Mouse (Mus musculus) liver, embryonic 14.5 days (tissue): ENCODE results near the gene Vmn2r117. TPM values are rescaled to one million over a fixed set of nuclear protein-coding genes. Genes with fewer than 3 reads are reported as not detected.
"Not testable (repeated sequence)": the region's sequence is repeated elsewhere in the genome, so short reads cannot be mapped to it uniquely, and the experiment has no call there.

Source experiments
- ATAC-seq: fragments of 200-750 bp; cut with Nextera tagmentation; 2 replicates; pipeline ENCODE4 v1.8.0; 2017; ENCODE audit warnings: moderate number of reproducible peaks, mild to moderate bottlenecking, moderate library complexity; ENCODE audit not compliant: insufficient read depth
- DNase-seq, 3 experiments: peaks; one replicate each; pipeline ENCODE4 v3.0.0-alpha.2; 2012 to 2013; ENCODE audit warnings: low read depth in 3 of 3, low spot score in 3 of 3
- H3K27ac ChIP-seq: fragments of 300-500 bp; sonication (generic); 2 replicates; pipeline ENCODE4 v1.5.1; 2014; ENCODE audit warnings: moderate library complexity, mild to moderate bottlenecking, control low read depth, inconsistent platforms
- H3K27me3 ChIP-seq: fragments of 300-500 bp; sonication (generic); 2 replicates; pipeline ENCODE4 v1.6.1; 2014; ENCODE audit warnings: mild to moderate bottlenecking, low read length, moderate library complexity; ENCODE audit not compliant: control insufficient read depth, insufficient read depth
- H3K36me3 ChIP-seq: fragments of 300-500 bp; sonication (generic); replicated peaks from 2 replicates; pipeline ENCODE4 v1.6.1; 2014; ENCODE audit warnings: low read depth; ENCODE audit not compliant: control insufficient read depth, insufficient read depth
- H3K4me1 ChIP-seq, 2 experiments: fragments of 200-500 bp in 1 of 2; fragments of 300-500 bp in 1 of 2; sonication (generic) in 1 of 2; replicated peaks; 2 replicates each; pipeline ENCODE4 v1.6.1; 2012 to 2014; ENCODE audit warnings: antibody characterized with exemption in 1 of 2, inconsistent platforms in 1 of 2, low read length in 1 of 2; ENCODE audit not compliant: control insufficient read depth in 2 of 2, insufficient read depth in 2 of 2
- H3K4me2 ChIP-seq: fragments of 300-500 bp; sonication (generic); 2 replicates; pipeline ENCODE4 v1.6.1; 2014; ENCODE audit warnings: low read depth, mild to moderate bottlenecking, control low read depth, moderate library complexity
- H3K4me3 ChIP-seq, 2 experiments: fragments of 200-500 bp in 1 of 2; fragments of 300-500 bp in 1 of 2; sonication (generic) in 1 of 2; 2 replicates each; pipeline ENCODE4 v1.5.1; 2012 to 2014; ENCODE audit warnings: low read depth in 2 of 2, low read length in 2 of 2, mild to moderate bottlenecking in 2 of 2, control low read depth in 1 of 2, inconsistent platforms in 1 of 2, moderate library complexity in 1 of 2; ENCODE audit not compliant: insufficient read depth in 1 of 2
- H3K9ac ChIP-seq: fragments of 300-500 bp; sonication (generic); replicated peaks from 2 replicates; pipeline ENCODE4 v1.6.1; 2014; ENCODE audit warnings: mild to moderate bottlenecking, control low read depth, moderate library complexity
- H3K9me3 ChIP-seq: fragments of 300-500 bp; sonication (generic); 2 replicates; pipeline ENCODE4 v1.6.1; 2016; ENCODE audit warnings: low read length, mixed read lengths; ENCODE audit not compliant: control insufficient read depth
- CTCF ChIP-seq: IDR thresholded peaks from 2 replicates; pipeline ENCODE4 v1.5.1; 2016; ENCODE audit warnings: antibody characterized with exemption, low read depth, control low read depth
- EP300 ChIP-seq: IDR thresholded peaks from 2 replicates; pipeline ENCODE4 v1.6.1; 2016; ENCODE audit warnings: antibody characterized with exemption, low read depth
- WGBS: fragments of 180-500 bp; shearing (Covaris S2); extraction: QIAGEN DNeasy Blood & Tissue Kit; methylation state at CpG from one replicate; pipeline ENCODE4 v1.1.7; 2014; ENCODE audit not compliant: insufficient replicate concordance; 5-methylcytosine and 5-hydroxymethylcytosine counted together
- polyA plus RNA-seq, 2 experiments: library from polyadenylated mRNA; depleted of rRNA in 1 of 2; stranded (reverse) in 1 of 2; unstranded in 1 of 2; fragments of >200 nt; fragmentation: Nextera tagmentation in 1 of 2; extraction: Ambion mirVana in 1 of 2; gene quantifications; 2 replicates each; pipeline versions ENCODE4 v1.2.1 to v1.2.3; 2012 to 2014

Gene Vmn2r117
- polyA plus RNA-seq (2012; rRNA removed) (not detected in 2 replicates), polyA plus RNA-seq (2014; fragmentation: Nextera tagmentation; extraction: Ambion mirVana) (not detected in 2 replicates)

DNA sequence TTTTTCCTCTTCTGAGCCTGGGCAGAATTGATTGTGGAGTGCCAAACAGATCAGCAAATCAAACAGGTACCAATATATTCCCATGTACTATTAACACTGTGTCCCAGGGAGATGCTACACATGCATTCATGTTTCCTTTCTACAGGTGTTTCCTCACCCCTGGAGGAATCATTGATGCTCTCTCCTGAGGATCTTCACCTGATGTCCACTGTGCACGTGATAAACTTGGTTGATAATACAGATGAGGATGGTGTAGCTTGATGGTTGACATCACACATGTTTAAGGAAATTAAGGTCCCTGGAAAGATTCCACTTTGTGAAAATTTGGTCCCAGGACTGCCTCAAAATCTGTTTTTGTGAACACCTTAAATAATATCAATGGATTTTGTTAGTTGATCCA is at the start of gene Vmn2r117:
Gene Vmn2r117, minus strand, starts transcription at position 101 of the 400 bp plus-strand sequence.
- not testable (repeated sequence) for H3K9me3 ChIP-seq, H3K27ac ChIP-seq, H3K4me2 ChIP-seq, H3K36me3 ChIP-seq, DNase-seq, H3K27me3 ChIP-seq, H3K4me3 ChIP-seq, H3K9ac ChIP-seq, ATAC-seq, H3K4me1 ChIP-seq
- WGBS = 36% methylated on average over 1 of the region's 1 CpGs

GRCm38 (mm10) chr17:23522941-23523732 is 43.6 kb upstream of the Vmn2r117 start:
- H3K4me3 ChIP-seq, H3K9ac ChIP-seq, DNase-seq, H3K4me1 ChIP-seq, H3K9me3 ChIP-seq, H3K36me3 ChIP-seq, H3K27ac ChIP-seq, H3K4me2 ChIP-seq, H3K27me3 ChIP-seq, ATAC-seq: not testable (repeated sequence)
- 46% methylated on average over 30 of the region's 30 CpGs for WGBS

DNA sequence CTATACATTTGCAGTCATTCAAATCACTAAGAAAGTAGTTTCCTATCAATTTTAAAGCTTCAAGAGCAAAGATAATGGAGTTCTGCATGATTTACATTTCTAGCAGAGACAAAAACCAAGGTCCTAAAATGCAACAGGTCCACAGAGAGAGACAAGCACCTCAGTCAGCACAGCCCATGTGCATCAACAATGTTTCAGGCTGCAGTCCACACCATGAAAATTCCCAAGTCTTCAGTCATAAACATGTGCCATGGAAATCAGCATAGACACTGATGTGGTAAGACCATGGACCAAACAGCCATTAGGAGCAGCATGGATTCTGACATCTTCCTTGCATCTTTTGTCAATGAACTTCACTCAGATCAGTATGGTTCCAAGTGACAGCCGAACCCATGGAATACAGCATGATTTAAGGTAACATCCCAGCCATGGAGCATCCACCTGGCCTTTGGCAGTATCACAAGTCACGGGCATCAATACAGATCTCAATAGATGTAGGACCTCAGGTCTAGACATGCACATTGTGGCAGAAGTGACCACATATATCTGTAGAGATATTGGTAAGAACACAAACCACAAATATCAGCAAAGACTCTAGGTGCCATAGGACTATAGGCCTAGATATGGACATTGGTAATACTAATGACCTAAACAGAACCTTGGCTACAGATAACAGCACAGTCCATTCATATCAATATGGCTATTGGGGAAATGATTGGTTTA is 39.4 kb upstream of the Vmn2r117 start:
- no peak overlapping the region for H3K4me3 ChIP-seq
- no peaks in the 10 kb centered on the region for H3K36me3 ChIP-seq
- DNase-seq (no peak), ATAC-seq (no peak)
- TF ChIP-seq EP300 (no peak), CTCF (no peak)
- no peak overlapping the region for H3K27ac ChIP-seq
- no peak overlapping the region for H3K9ac ChIP-seq
- H3K9me3 ChIP-seq = no peaks in the 10 kb centered on the region
- 56% methylated on average over 2 of the region's 2 CpGs for WGBS
- H3K4me2 ChIP-seq = no peak overlapping the region
- H3K4me1 ChIP-seq = no peaks in the 10 kb centered on the region
- no peaks in the 10 kb centered on the region for H3K27me3 ChIP-seq

GRCm38 (mm10) chr17:23433150-23433679 is 46.3 kb downstream of the Vmn2r117 start:
- no peaks in the 10 kb centered on the region for H3K4me1 ChIP-seq
- no peak overlapping the region for H3K4me3 ChIP-seq
- H3K4me2 ChIP-seq = no peak overlapping the region
- no peak overlapping the region for H3K27ac ChIP-seq
- no peaks in the 10 kb centered on the region for H3K27me3 ChIP-seq
- no peak overlapping the region for H3K9ac ChIP-seq
- H3K36me3 ChIP-seq = no peaks in the 10 kb centered on the region
- no peak for DNase-seq
- ATAC-seq = no peak
- no peak for TF ChIP-seq EP300
- peaks cover 2% of the 10 kb centered on the region; the same call in 1 of the 2 replicates for H3K9me3 ChIP-seq
- 62% methylated on average over 6 of the region's 6 CpGs for WGBS

Other genes with a start within 250 kb of the Vmn2r117 start
- gene Vmn2r114, start 167.2 kb downstream of the Vmn2r117 start, polyA plus RNA-seq (2012; rRNA removed) = not detected in 2 replicates
- gene Vmn2r114, start 167.2 kb downstream of the Vmn2r117 start, polyA plus RNA-seq (2014; fragmentation: Nextera tagmentation; extraction: Ambion mirVana) = not detected in 2 replicates
- gene Vmn2r115, start 136.0 kb downstream of the Vmn2r117 start, polyA plus RNA-seq (2012; rRNA removed) = not detected in 2 replicates
- gene Vmn2r115, start 136.0 kb downstream of the Vmn2r117 start, polyA plus RNA-seq (2014; fragmentation: Nextera tagmentation; extraction: Ambion mirVana) = not detected in 2 replicates
- gene Vmn2r116, start 95.1 kb downstream of the Vmn2r117 start, polyA plus RNA-seq (2012; rRNA removed) = not detected in 2 replicates
- not detected in 2 replicates for gene Vmn2r116, start 95.1 kb downstream of the Vmn2r117 start, polyA plus RNA-seq (2014; fragmentation: Nextera tagmentation; extraction: Ambion mirVana)
- gene Zfp213, start 84.5 kb upstream of the Vmn2r117 start, polyA plus RNA-seq (2012; rRNA removed) = 3.7 and 4.1 TPM in 2 replicates
- gene Zfp213, start 84.5 kb upstream of the Vmn2r117 start, polyA plus RNA-seq (2014; fragmentation: Nextera tagmentation; extraction: Ambion mirVana) = 4.1 and 4.8 TPM in 2 replicates
- 1.9 and 2.0 TPM in 2 replicates for gene Zfp13, start 119.8 kb upstream of the Vmn2r117 start, polyA plus RNA-seq (2012; rRNA removed)
- 1.3 TPM in 2 replicates for gene Zfp13, start 119.8 kb upstream of the Vmn2r117 start, polyA plus RNA-seq (2014; fragmentation: Nextera tagmentation; extraction: Ambion mirVana)
- gene Zscan10, start 121.2 kb upstream of the Vmn2r117 start, polyA plus RNA-seq (2012; rRNA removed) = not detected in 2 replicates
- gene Zscan10, start 121.2 kb upstream of the Vmn2r117 start, polyA plus RNA-seq (2014; fragmentation: Nextera tagmentation; extraction: Ambion mirVana) = not detected in 2 replicates
- 0.11 and 0.12 TPM in 2 replicates for gene Mmp25, start 165.6 kb upstream of the Vmn2r117 start, polyA plus RNA-seq (2012; rRNA removed)
- gene Mmp25, start 165.6 kb upstream of the Vmn2r117 start, polyA plus RNA-seq (2014; fragmentation: Nextera tagmentation; extraction: Ambion mirVana) = 0.11 TPM in 1 of 2 replicates, not detected in the other
- gene Bicdl2, start 180.8 kb upstream of the Vmn2r117 start, polyA plus RNA-seq (2012; rRNA removed) = 0.02 TPM in 2 replicates
- gene Bicdl2, start 180.8 kb upstream of the Vmn2r117 start, polyA plus RNA-seq (2014; fragmentation: Nextera tagmentation; extraction: Ambion mirVana) = not detected in 2 replicates
- 11.3 and 15.3 TPM in 2 replicates for gene Hcfc1r1, start 193.9 kb upstream of the Vmn2r117 start, polyA plus RNA-seq (2012; rRNA removed)
- 21.0 and 24.5 TPM in 2 replicates for gene Hcfc1r1, start 193.9 kb upstream of the Vmn2r117 start, polyA plus RNA-seq (2014; fragmentation: Nextera tagmentation; extraction: Ambion mirVana)
- gene Thoc6, start 194.2 kb upstream of the Vmn2r117 start, polyA plus RNA-seq (2012; rRNA removed) = 14.8 and 17.2 TPM in 2 replicates
- gene Thoc6, start 194.2 kb upstream of the Vmn2r117 start, polyA plus RNA-seq (2014; fragmentation: Nextera tagmentation; extraction: Ambion mirVana) = 21.4 and 21.5 TPM in 2 replicates
- gene Tnfrsf12a, start 197.8 kb upstream of the Vmn2r117 start, polyA plus RNA-seq (2012; rRNA removed) = 1.4 and 1.7 TPM in 2 replicates
- gene Tnfrsf12a, start 197.8 kb upstream of the Vmn2r117 start, polyA plus RNA-seq (2014; fragmentation: Nextera tagmentation; extraction: Ambion mirVana) = 3.0 and 3.9 TPM in 2 replicates
- gene Cldn6, start 199.6 kb upstream of the Vmn2r117 start, polyA plus RNA-seq (2012; rRNA removed) = 0.64 and 0.68 TPM in 2 replicates
- gene Cldn6, start 199.6 kb upstream of the Vmn2r117 start, polyA plus RNA-seq (2014; fragmentation: Nextera tagmentation; extraction: Ambion mirVana) = 0.15 and 0.50 TPM in 2 replicates
- gene Cldn9, start 204.3 kb upstream of the Vmn2r117 start, polyA plus RNA-seq (2012; rRNA removed) = 0.04 TPM in 2 replicates
- gene Cldn9, start 204.3 kb upstream of the Vmn2r117 start, polyA plus RNA-seq (2014; fragmentation: Nextera tagmentation; extraction: Ambion mirVana) = 0.21 TPM in 1 of 2 replicates, not detected in the other
- gene 1520401A03Rik, start 243.1 kb upstream of the Vmn2r117 start, polyA plus RNA-seq (2012; rRNA removed) = 0.04 and 0.09 TPM in 2 replicates
- gene 1520401A03Rik, start 243.1 kb upstream of the Vmn2r117 start, polyA plus RNA-seq (2014; fragmentation: Nextera tagmentation; extraction: Ambion mirVana) = not detected in 2 replicates
- 29.6 and 35.0 TPM in 2 replicates for gene Pkmyt1, start 246.6 kb upstream of the Vmn2r117 start, polyA plus RNA-seq (2012; rRNA removed)
- gene Pkmyt1, start 246.6 kb upstream of the Vmn2r117 start, polyA plus RNA-seq (2014; fragmentation: Nextera tagmentation; extraction: Ambion mirVana) = 21.2 and 24.5 TPM in 2 replicates